Mouse (Mus musculus) liver, postnatal 0 days (tissue): Measurements from ENCODE around the gene Rcan1.

ENCODE experiments used
- CTCF ChIP-seq: sonication (generic); IDR thresholded peaks from 2 replicates; pipeline ENCODE4 v1.5.1; 2016; ENCODE audit warnings: antibody characterized with exemption, low read depth
- EP300 ChIP-seq: IDR thresholded peaks from 2 replicates; pipeline ENCODE4 v1.6.1; 2016; ENCODE audit warnings: antibody characterized with exemption, low read depth, mild to moderate bottlenecking

DNA sequence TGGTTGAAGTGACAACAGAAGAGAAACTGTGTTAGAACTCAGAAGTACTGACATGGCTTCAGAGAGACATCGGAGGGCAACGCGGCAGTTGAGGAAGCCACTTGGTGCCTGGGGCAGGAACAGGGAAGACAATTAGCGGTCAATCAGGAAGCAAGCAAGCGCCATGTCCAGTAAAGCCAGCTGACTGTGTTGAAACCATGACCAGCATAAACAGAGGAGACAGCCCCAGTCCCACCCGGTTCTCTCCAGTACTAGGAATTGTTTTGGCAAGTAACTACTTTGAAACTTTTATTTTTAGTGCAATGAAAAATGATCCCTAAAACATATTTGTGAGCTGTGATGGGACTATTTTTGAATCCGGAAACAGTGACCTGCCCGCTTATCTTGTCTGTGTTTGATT lies 39.9 kb downstream of the Rcan1 start:
- TF ChIP-seq CTCF, result no peak
- TF ChIP-seq EP300, result no peak
